Mouse (Mus musculus): ENCODE measurements around the gene Gtf3a. TPM values are rescaled to one million over a fixed set of nuclear protein-coding genes. Genes with fewer than 3 reads are reported as not detected.

Gene Gtf3a
- 6.6 TPM for polyA plus RNA-seq (2014; fragmentation: Illumina TruSeq; extraction: RNeasy Lipid Tissue Mini Kit (QIAGEN cat#74804); ENCODE audit: low read depth, low replicate concordance)

DNA sequence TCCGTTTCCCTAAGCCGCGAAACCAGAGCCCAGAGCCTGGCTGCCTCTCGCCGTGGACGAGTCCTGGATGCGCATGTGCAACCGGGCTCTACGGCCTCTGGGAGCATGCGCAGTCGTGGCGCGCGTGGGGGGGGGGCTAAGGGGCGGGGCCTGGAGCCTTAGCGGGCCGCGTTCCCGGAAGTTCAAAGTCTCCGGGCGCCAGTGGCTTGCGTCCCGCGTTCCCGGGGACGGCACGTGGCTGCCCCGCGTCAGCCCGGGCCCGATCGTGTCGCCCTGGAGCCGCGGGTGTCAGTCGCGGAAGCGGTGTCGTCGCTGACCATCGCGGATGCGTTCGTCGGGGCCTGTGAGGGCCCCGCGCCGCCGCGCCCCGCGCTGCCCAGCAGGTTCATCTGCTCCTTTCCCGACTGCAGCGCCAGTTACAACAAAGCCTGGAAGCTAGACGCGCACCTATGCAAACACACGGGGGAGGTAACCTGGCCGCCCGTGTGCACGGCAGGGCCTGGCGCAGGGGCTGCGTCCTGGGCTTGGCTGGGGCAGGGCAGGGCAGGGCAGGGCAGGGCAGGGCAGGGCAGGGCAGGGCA, at the start of gene Gtf3a:
TSS of gene Gtf3a (plus strand) at position 150 of the 581 bp plus-strand sequence.

DNA sequence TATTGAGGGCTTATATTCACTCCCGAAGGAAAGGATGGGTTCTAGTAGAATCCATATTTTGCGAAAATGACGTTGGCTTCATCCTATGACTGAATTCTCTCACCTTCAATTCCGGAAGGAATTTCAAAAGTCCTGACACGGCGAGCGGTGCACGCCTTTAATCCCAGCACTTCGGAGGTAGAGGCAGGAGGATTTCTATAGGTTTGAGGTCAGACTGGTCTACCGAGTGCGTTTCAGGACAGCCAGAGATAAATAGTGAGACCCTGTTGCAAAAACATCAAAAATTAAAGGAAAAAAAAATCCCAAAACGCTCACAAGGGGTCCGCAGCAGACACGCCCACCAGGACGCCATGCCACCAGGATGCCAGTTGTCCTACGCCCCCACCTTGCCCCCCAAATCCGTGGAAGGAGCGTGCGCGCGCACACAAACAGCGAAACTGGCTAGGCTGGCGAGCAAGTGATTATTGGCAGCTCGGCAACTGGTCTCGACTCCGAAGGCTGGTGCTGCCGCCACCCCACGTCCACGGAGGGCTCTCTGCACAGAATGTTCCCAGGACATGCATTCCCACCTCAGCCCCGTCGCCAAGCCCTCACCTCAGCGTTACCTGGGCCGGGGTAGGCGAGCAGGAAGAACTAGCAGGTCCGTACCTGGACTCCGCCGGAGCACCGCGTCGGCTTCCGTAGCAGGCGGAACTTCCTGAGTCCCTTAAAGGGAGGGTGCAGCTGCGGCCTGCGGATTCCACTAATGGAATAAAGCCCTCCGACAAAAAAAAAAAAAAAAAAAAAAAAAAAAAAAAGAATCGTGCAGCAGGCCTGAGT, 14.9 kb downstream of the Gtf3a start, which contains the start of gene Mtif3:
TSS of gene Mtif3 (minus strand) at position 683 of the 819 bp plus-strand sequence.

Other genes starting within 250 kb of the Gtf3a start
- gene Usp12, start 153.7 kb upstream of the Gtf3a start, polyA plus RNA-seq (2014; fragmentation: Illumina TruSeq; extraction: RNeasy Lipid Tissue Mini Kit (QIAGEN cat#74804); ENCODE audit: low read depth, low replicate concordance): 17.4 TPM
- 154 TPM for gene Rpl21, start 115.8 kb upstream of the Gtf3a start, polyA plus RNA-seq (2014; fragmentation: Illumina TruSeq; extraction: RNeasy Lipid Tissue Mini Kit (QIAGEN cat#74804); ENCODE audit: low read depth, low replicate concordance)
- not detected for gene Rasl11a, start 103.6 kb upstream of the Gtf3a start, polyA plus RNA-seq (2014; fragmentation: Illumina TruSeq; extraction: RNeasy Lipid Tissue Mini Kit (QIAGEN cat#74804); ENCODE audit: low read depth, low replicate concordance)
- 32.2 TPM for gene Mtif3, start 15.1 kb downstream of the Gtf3a start, polyA plus RNA-seq (2014; fragmentation: Illumina TruSeq; extraction: RNeasy Lipid Tissue Mini Kit (QIAGEN cat#74804); ENCODE audit: low read depth, low replicate concordance)
- 8.4 TPM for gene Lnx2, start 127.9 kb downstream of the Gtf3a start, polyA plus RNA-seq (2014; fragmentation: Illumina TruSeq; extraction: RNeasy Lipid Tissue Mini Kit (QIAGEN cat#74804); ENCODE audit: low read depth, low replicate concordance)
- gene Polr1d, start 128.4 kb downstream of the Gtf3a start, polyA plus RNA-seq (2014; fragmentation: Illumina TruSeq; extraction: RNeasy Lipid Tissue Mini Kit (QIAGEN cat#74804); ENCODE audit: low read depth, low replicate concordance): 65.7 TPM
- gene Gsx1, start 240.0 kb downstream of the Gtf3a start, polyA plus RNA-seq (2014; fragmentation: Illumina TruSeq; extraction: RNeasy Lipid Tissue Mini Kit (QIAGEN cat#74804); ENCODE audit: low read depth, low replicate concordance): not detected